Mouse (Mus musculus) embryo, embryonic 10 days (tissue): ENCODE data around the gene Nmur2.

Source experiments
- DNase-seq: peaks from one replicate; pipeline ENCODE4 v3.0.0-alpha.2; 2015; ENCODE audit warnings: low spot score

Gene Nmur2

DNA sequence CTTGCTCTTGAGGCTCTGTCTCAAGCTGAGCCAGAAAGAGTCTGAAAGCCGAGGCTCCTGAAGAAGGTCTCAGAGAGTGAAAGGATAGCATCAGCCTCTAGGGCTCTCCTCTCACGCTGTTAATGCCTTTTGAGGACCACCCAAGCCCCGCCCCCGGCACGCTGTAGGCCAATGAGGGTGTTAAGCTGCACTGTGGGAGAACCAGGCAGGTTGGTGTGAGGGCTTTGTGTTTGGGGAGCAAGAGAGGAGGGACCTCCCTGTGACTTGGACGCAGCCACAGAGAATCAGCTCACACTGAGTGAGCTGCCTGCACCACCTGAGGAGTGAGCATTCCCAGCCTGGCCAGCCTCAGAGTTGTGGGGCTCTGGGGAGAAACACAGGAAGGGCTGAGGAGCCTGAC is at the start of gene Nmur2:
TSS of gene Nmur2 (minus strand) at position 94 of the 400 bp plus-strand sequence.
- peak; percentile 63 for DNase-seq

DNA sequence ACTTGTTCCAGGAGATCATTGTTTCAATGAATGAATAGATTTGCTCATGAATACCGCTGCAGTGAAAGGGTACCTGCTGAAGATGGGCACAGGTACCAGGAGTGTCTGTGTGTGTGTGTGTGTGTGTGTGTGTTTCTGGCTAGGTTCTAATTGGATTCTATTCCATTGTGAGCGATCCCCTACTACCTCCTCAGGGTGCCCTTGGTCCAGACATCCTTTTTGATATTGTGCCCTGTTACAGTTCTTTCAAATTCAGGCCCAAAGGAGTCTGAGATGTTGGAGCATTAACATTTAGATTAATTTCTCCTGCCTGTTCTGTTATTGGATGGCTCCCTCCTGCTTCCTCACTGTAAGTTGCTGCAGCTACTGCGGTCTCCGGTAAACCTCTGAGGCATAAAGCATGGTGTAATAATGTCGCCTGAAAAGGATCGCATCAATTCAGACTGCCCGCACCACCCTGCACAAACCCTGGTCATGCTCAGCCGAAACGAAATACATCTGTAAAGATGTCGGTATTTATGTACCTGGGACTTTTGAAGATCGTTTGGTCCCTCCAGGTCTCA is 48.4 kb upstream of the Nmur2 start:
- DNase-seq: no peak

- no peak for DNase-seq
Observed at GRCm38 (mm10) chr11:56072131-56072530, 31.3 kb upstream of the Nmur2 start.

- no peak for DNase-seq
Observed at GRCm38 (mm10) chr11:56069658-56070057, 28.8 kb upstream of the Nmur2 start.

DNA sequence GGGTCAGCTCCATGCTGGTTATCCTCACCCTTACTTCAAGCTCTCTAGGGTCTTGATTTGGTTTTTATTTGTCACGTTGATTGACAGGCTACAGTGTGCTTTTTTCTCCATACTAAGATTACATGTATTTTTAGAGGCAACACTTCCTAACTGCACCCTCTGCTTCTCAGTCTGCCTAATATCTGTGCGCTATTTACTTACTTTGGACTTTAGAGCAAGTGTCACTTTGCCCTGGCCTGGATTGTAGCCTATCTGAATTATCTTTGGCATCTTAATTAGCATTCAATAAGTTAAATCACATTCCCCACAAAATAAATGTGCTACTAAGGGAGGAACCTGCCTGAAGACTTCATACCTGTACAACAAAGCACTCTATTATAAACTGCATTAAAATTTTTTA is 24.3 kb upstream of the Nmur2 start:
- DNase-seq: no peak

- DNase-seq: no peak
Observed at GRCm38 (mm10) chr11:56064575-56064974, 23.8 kb upstream of the Nmur2 start.

DNA sequence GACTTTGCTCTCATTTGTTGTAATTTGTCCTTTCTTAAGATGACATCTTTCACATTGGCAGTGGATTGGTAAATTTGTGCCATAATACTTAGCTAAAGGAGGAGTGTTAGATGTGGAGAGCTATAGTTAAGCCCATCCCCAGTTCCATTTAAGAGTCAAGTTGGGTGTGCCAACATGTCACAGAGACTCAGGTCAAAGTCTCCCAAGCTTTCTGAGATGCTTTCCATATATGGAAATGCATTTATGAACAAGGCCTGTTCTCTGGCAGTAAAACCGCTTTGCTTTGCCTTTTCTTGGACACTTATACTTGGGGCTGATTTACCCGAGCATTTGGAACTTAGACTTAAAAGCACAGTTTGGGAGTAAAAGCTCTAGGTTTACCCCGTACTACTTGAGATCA is 18.4 kb upstream of the Nmur2 start:
- DNase-seq: no peak

GRCm38 (mm10) chr11:56054439-56054838 is 13.6 kb upstream of the Nmur2 start:
- no peak for DNase-seq

DNA sequence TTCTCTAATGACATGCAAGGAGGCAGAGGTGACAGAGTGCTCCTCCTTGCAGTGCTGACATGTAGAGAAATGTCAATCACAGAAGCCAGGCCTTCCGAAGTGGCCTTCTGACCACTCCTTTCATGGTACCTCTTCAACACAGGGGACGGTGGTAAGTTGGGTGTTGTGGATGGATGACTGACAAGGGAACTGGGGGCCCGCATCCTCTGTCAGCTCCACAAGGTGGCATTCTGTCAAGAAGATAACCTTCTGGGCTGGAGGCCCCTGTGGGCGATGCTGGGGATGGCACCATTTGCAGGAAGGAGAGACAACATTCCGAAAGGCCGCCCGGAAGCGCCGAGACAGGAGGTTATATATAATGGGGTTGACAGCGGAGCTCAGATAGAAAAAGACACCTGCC is 14.0 kb downstream of the Nmur2 start:
- no peak for DNase-seq

- DNase-seq: no peak
Observed at GRCm38 (mm10) chr11:56025746-56026570, 14.9 kb downstream of the Nmur2 start.

DNA sequence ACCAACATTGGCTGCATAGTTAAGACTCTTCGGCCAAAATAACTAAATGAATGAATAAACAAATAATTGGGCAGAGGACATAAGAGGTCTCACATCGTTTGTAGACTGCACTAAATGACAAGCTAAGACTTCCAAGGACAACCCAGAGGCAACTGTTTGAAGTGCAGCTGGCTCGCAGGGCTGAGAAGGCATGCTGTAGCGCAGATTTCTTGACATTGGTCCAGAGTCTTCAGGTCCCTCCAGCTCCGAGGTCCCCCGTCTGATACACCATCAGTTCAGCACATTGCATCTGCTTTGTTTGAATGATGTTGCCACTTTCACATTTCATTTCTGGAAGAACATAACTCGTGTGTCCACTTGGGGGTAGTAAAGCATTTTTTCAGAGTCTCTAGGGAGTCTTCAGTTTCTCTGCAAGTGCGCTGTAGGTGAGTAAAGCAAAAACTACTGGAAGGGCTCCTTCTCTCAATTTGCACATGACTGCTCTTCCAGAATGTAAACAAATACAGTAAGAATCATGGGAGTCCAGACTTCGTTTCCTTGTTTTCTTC is 27.2 kb downstream of the Nmur2 start:
- no peak for DNase-seq

- no peak for DNase-seq
Observed at GRCm38 (mm10) chr11:56012396-56012795, 28.4 kb downstream of the Nmur2 start.

DNA sequence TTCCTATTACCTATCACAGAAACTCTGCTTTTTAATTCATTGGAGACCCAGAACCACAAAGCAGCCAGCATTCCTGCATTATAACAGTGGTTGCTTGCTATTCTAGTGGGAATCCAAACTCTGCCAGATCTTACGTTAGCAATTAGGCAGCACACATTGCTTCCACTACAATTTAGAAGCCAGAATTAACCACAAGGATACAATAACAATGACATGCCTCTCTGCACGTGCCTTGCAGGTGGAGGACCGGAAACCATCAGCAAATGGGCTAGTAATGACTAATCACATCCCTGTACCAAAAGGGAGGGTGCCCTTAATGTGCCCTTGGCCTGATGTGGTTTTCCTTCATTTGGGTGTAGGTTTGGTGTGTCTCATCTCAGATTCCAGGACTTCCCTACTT is 32.5 kb downstream of the Nmur2 start:
- no peak for DNase-seq

- no peak for DNase-seq
Observed at GRCm38 (mm10) chr11:55992799-55993198, 48.0 kb downstream of the Nmur2 start.

DNA sequence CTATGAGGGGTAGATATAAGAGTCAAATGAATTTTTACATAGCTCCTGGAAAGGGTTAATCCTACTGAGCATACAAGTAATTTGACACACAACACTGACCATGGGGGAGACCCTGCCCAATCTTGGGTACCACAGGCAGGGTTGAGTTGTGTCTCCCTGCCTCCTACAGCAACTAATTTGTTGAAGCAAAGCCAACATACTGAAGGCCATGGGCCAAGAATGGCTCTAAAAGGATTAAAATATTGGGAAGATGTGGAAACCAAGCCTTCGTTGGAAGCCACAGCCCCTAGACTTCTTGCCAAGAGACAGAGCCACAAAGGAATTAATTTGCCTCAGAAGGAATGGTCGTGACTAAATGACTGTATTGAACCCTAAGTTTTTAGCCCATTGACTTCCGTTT is 48.7 kb downstream of the Nmur2 start:
- no peak for DNase-seq

- peak; percentile 77 for DNase-seq
Observed at GRCm38 (mm10) chr11:55991505-55992066, 49.2 kb downstream of the Nmur2 start.

- DNase-seq: no peak
Observed at GRCm38 (mm10) chr11:55984643-55985042, 56.2 kb downstream of the Nmur2 start.

- DNase-seq: peak; percentile 57
Observed at GRCm38 (mm10) chr11:55981656-55982055, 59.2 kb downstream of the Nmur2 start.

- DNase-seq: no peak
Observed at GRCm38 (mm10) chr11:55978146-55978545, 62.7 kb downstream of the Nmur2 start.
